Mouse (Mus musculus) liver, adult 2 months (tissue): ENCODE measurements around the gene Coq2.

Experiments
- CTCF ChIP-seq: fragments of 200-500 bp; IDR thresholded peaks from 2 replicates; pipeline ENCODE4 v1.5.1; 2011; ENCODE audit warnings: low read depth, low read length, control low read depth
- POLR2A ChIP-seq: fragments of 200-500 bp; IDR thresholded peaks from 2 replicates; pipeline ENCODE4 v1.6.1; 2011; ENCODE audit warnings: low read length, control low read depth; ENCODE audit not compliant: insufficient read depth; ENCODE audit errors: extremely low read depth

- TF ChIP-seq POLR2A (no peak), CTCF (no peak)
These were observed 32.6 kb downstream of the Coq2 start for GRCm38 (mm10) chr5:100642316-100642715.
